Mouse (Mus musculus): Measurements from ENCODE around the gene Wfdc9. TPM values are rescaled to one million over a fixed set of nuclear protein-coding genes. Genes with fewer than 3 reads are reported as not detected.

Gene Wfdc9
- polyA plus RNA-seq, 1 experiment, result not detected

GRCm38 (mm10) chr2:164641881-164642673, 14.3 kb downstream of the Wfdc9 start:
- Histone ChIP-seq H3K79me3 (ENCODE audit: low read depth) (no peaks in the 10 kb centered on the region), H3K4me3 (ENCODE audit: insufficient read depth, poor library complexity, severe bottlenecking) (no peak overlapping the region), H3K79me2 (ENCODE audit: control insufficient read depth, insufficient read depth) (no peaks in the 10 kb centered on the region), H3ac (ENCODE audit: control insufficient read depth, insufficient read length, low read depth) (no peak overlapping the region), H3K27me3 (ENCODE audit: control insufficient read depth, insufficient read depth, insufficient read length) (peaks cover 26% of the 10 kb centered on the region), H3K36me3 (ENCODE audit: control insufficient read depth, insufficient read depth) (no peaks in the 10 kb centered on the region)
- TF ChIP-seq USF1 (IDR thresholded peaks at IDR 0.05; ENCODE audit: low read depth), result no peak
- no peak for TF ChIP-seq MYOG (IDR thresholded peaks at IDR 0.05; ENCODE audit: control insufficient read depth, extremely low read depth, insufficient read length)
- no peak for TF ChIP-seq FOSL1 (IDR thresholded peaks at IDR 0.05; ENCODE audit: insufficient read depth, low read length, poor library complexity, severe bottlenecking)
- TF ChIP-seq MAX (IDR thresholded peaks at IDR 0.05), result no peak
- TF ChIP-seq CEBPB (IDR thresholded peaks at IDR 0.05; ENCODE audit: low read depth), result no peak
- no peak for TF ChIP-seq CTCF (IDR thresholded peaks at IDR 0.05; ENCODE audit: control insufficient read depth, insufficient read depth, insufficient read length)
- no peak for TF ChIP-seq MYOD1 (IDR thresholded peaks at IDR 0.05; ENCODE audit: control insufficient read depth, insufficient read length, low read depth)

DNA sequence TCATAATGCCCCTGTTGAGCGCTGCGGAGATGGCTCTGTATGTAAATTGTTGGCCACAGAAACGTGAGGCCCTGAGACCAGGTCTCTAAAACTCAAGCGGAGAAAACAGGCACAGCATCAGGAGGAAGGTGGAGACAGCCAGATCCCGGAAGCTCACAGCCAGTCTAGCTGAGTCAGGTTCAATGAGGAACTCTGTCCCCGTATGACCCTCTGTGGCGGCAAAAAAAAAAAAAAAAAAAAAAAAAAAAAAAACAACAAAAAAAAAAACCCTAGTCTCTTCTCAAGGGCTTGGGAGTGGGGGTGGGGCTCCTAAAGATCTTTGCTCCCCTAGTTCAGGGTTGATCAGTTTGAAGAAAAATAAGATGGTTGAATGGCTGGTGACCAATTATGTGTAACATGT, 15.3 kb downstream of the Wfdc9 start:
- no peaks in the 10 kb centered on the region for H3K79me2 ChIP-seq (ENCODE audit: control insufficient read depth, insufficient read depth)
- H3K36me3 ChIP-seq (ENCODE audit: control insufficient read depth, insufficient read depth), result no peaks in the 10 kb centered on the region
- peaks cover 17% of the 10 kb centered on the region for H3K27me3 ChIP-seq (ENCODE audit: control insufficient read depth, insufficient read depth, insufficient read length)
- no peak for TF ChIP-seq USF1 (IDR thresholded peaks at IDR 0.05; ENCODE audit: low read depth)
- TF ChIP-seq MYOD1 (IDR thresholded peaks at IDR 0.05; ENCODE audit: control insufficient read depth, insufficient read length, low read depth), result no peak
- no peak for TF ChIP-seq CTCF (IDR thresholded peaks at IDR 0.05; ENCODE audit: control insufficient read depth, insufficient read depth, insufficient read length)
- no peak for TF ChIP-seq MAX (IDR thresholded peaks at IDR 0.05)
- TF ChIP-seq MYOG (IDR thresholded peaks at IDR 0.05; ENCODE audit: control insufficient read depth, extremely low read depth, insufficient read length), result no peak
- TF ChIP-seq FOSL1 (IDR thresholded peaks at IDR 0.05; ENCODE audit: insufficient read depth, low read length, poor library complexity, severe bottlenecking), result no peak
- no peak for TF ChIP-seq CEBPB (IDR thresholded peaks at IDR 0.05; ENCODE audit: low read depth)
- H3K79me3 ChIP-seq (ENCODE audit: low read depth), result no peaks in the 10 kb centered on the region
- H3K4me3 ChIP-seq (ENCODE audit: insufficient read depth, poor library complexity, severe bottlenecking), result no peak overlapping the region
- no peak overlapping the region for H3ac ChIP-seq (ENCODE audit: control insufficient read depth, insufficient read length, low read depth)

- H3K36me3 ChIP-seq (ENCODE audit: control insufficient read depth, insufficient read depth), result no peaks in the 10 kb centered on the region
- no peak for TF ChIP-seq USF1 (IDR thresholded peaks at IDR 0.05; ENCODE audit: low read depth)
- no peak for TF ChIP-seq MYOG (IDR thresholded peaks at IDR 0.05; ENCODE audit: control insufficient read depth, extremely low read depth, insufficient read length)
- TF ChIP-seq MAX (IDR thresholded peaks at IDR 0.05), result no peak
- no peak for TF ChIP-seq FOSL1 (IDR thresholded peaks at IDR 0.05; ENCODE audit: insufficient read depth, low read length, poor library complexity, severe bottlenecking)
- TF ChIP-seq CTCF (IDR thresholded peaks at IDR 0.05; ENCODE audit: control insufficient read depth, insufficient read depth, insufficient read length), result no peak
- no peak for TF ChIP-seq CEBPB (IDR thresholded peaks at IDR 0.05; ENCODE audit: low read depth)
- H3K79me3 ChIP-seq (ENCODE audit: low read depth), result no peaks in the 10 kb centered on the region
- H3ac ChIP-seq (ENCODE audit: control insufficient read depth, insufficient read length, low read depth), result no peak within 1 kb of the TSS
- no peaks in the 10 kb centered on the region for H3K79me2 ChIP-seq (ENCODE audit: control insufficient read depth, insufficient read depth)
- H3K4me3 ChIP-seq (ENCODE audit: insufficient read depth, poor library complexity, severe bottlenecking), result no peak within 1 kb of the TSS
- H3K27me3 ChIP-seq (ENCODE audit: control insufficient read depth, insufficient read depth, insufficient read length), result peaks cover 14% of the 10 kb centered on the region
These were observed 17.7 kb downstream of the Wfdc9 start, which contains the start of gene Wfdc16 for GRCm38 (mm10) chr2:164638696-164639095. TSS of gene Wfdc16 (minus strand) at chr2:164638796.

GRCm38 (mm10) chr2:164635266-164635665, 21.1 kb downstream of the Wfdc9 start:
- TF ChIP-seq CEBPB (IDR thresholded peaks at IDR 0.05; ENCODE audit: low read depth) (no peak), CTCF (IDR thresholded peaks at IDR 0.05; ENCODE audit: control insufficient read depth, insufficient read depth, insufficient read length) (no peak), MYOG (IDR thresholded peaks at IDR 0.05; ENCODE audit: control insufficient read depth, extremely low read depth, insufficient read length) (no peak), MAX (IDR thresholded peaks at IDR 0.05) (no peak), USF1 (IDR thresholded peaks at IDR 0.05; ENCODE audit: low read depth) (no peak), FOSL1 (IDR thresholded peaks at IDR 0.05; ENCODE audit: insufficient read depth, low read length, poor library complexity, severe bottlenecking) (no peak), MYOD1 (IDR thresholded peaks at IDR 0.05; ENCODE audit: control insufficient read depth, insufficient read length, low read depth) (no peak)

GRCm38 (mm10) chr2:164621775-164622174, 34.6 kb downstream of the Wfdc9 start:
- Histone ChIP-seq H3K4me3 (ENCODE audit: insufficient read depth, poor library complexity, severe bottlenecking) (no peak overlapping the region), H3ac (ENCODE audit: control insufficient read depth, insufficient read length, low read depth) (no peak overlapping the region), H3K79me3 (ENCODE audit: low read depth) (no peaks in the 10 kb centered on the region), H3K27me3 (ENCODE audit: control insufficient read depth, insufficient read depth, insufficient read length) (peaks cover 29% of the 10 kb centered on the region), H3K36me3 (ENCODE audit: control insufficient read depth, insufficient read depth) (no peaks in the 10 kb centered on the region), H3K79me2 (ENCODE audit: control insufficient read depth, insufficient read depth) (no peaks in the 10 kb centered on the region)
- no peak for TF ChIP-seq USF1 (IDR thresholded peaks at IDR 0.05; ENCODE audit: low read depth)
- TF ChIP-seq MYOD1 (IDR thresholded peaks at IDR 0.05; ENCODE audit: control insufficient read depth, insufficient read length, low read depth), result no peak
- no peak for TF ChIP-seq FOSL1 (IDR thresholded peaks at IDR 0.05; ENCODE audit: insufficient read depth, low read length, poor library complexity, severe bottlenecking)
- no peak for TF ChIP-seq MYOG (IDR thresholded peaks at IDR 0.05; ENCODE audit: control insufficient read depth, extremely low read depth, insufficient read length)
- no peak for TF ChIP-seq CTCF (IDR thresholded peaks at IDR 0.05; ENCODE audit: control insufficient read depth, insufficient read depth, insufficient read length)
- no peak for TF ChIP-seq CEBPB (IDR thresholded peaks at IDR 0.05; ENCODE audit: low read depth)
- no peak for TF ChIP-seq MAX (IDR thresholded peaks at IDR 0.05)

More at GRCm38 (mm10) chr2:164635266-164635665, 21.1 kb downstream of the Wfdc9 start:
- Histone ChIP-seq H3K79me2 (ENCODE audit: control insufficient read depth, insufficient read depth) (no peaks in the 10 kb centered on the region), H3ac (ENCODE audit: control insufficient read depth, insufficient read length, low read depth) (no peak overlapping the region), H3K4me3 (ENCODE audit: insufficient read depth, poor library complexity, severe bottlenecking) (no peak overlapping the region), H3K36me3 (ENCODE audit: control insufficient read depth, insufficient read depth) (no peaks in the 10 kb centered on the region), H3K79me3 (ENCODE audit: low read depth) (no peaks in the 10 kb centered on the region), H3K27me3 (ENCODE audit: control insufficient read depth, insufficient read depth, insufficient read length) (peaks cover 6% of the 10 kb centered on the region)

All from C2C12 (cell line).